Mouse (Mus musculus): ENCODE measurements around the gene 2700081O15Rik. TPM values are rescaled to one million over a fixed set of nuclear protein-coding genes. Genes with fewer than 3 reads are reported as not detected.
"Not testable (repeated sequence)": the region's sequence is repeated elsewhere in the genome, so short reads cannot be mapped to it uniquely, and the experiment has no call there.

The 2700081O15Rik gene
- polyA plus RNA-seq (2016; fragmentation: Nextera tagmentation; extraction: Ambion mirVana), result 5.0 and 6.8 TPM in 2 replicates

DNA sequence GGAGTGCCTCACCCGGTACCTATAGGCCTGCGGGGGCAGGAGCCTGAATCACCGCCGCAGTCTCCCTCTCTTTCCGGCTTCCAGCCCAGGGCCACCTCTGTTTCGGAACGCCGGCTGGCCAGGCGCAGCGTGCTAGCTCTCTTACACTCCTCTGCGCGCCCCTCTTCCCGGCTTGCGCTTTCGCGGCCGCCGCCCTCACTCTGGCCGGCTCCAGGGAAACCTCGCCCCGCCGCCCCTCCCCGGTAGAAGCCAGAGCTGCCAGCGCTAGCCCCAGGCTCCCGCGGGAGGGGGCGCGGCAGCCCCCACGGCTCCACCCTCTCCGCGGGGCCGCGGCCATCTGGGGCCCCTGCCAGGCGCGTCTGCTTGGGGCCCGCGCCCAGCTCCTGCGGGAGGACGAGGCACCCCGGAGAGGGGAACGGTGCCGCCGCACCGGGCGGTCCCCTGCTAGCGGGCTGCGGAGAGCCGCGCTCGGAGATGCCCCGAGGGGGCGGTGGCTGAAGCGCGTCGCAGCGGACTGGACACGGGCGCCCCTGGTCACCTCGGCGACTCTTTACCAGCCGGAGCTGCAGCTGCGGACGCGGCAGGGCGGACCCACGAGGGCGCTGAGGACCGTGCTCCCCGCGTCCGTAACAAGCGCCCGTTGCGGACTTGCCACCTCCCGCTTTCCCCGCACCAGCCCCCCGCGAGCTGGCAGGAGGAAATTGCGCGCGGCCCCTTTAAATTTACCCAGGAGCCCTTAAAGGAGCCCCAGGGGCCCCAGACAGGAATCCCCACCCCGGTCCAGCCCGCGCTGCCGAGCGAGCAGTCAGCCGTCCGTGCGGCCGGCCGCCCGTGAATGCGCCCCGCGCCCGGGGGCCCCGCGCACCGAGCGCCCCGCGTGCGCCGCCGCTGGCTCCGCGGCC, at the start of gene 2700081O15Rik:
Gene 2700081O15Rik (plus strand): TSS at position 792 of the 902 bp plus-strand sequence.
- Histone ChIP-seq H3K4me3 (peak within 1 kb of the TSS; percentile 93), H3K4me1 (peaks cover 49% of the 10 kb centered on the region), H3K36me3 (peaks cover 29% of the 10 kb centered on the region), H3K9me3 (replicated peaks) (no peaks in the 10 kb centered on the region), H3K27ac (peak within 1 kb of the TSS; percentile 99), H3K27me3 (ENCODE audit: low read depth, poor library complexity, severe bottlenecking) (0 out of 2 replicates have a peak, but pooled peaks cover 6% of the 10 kb centered on the region)
- WGBS, result under 1% methylated on average over 97 of the region's 107 CpGs
- DNase-seq (ENCODE audit: low spot score), result peak; percentile 85

GRCm38 (mm10) chr19:7369469-7369868, 48.0 kb upstream of the 2700081O15Rik start:
- H3K27ac ChIP-seq; DNase-seq (ENCODE audit: low spot score): not testable (repeated sequence)

GRCm38 (mm10) chr19:7374491-7374890, 42.9 kb upstream of the 2700081O15Rik start:
- no peaks in the 10 kb centered on the region for H3K9me3 ChIP-seq (replicated peaks)
- H3K4me3 ChIP-seq, result no peak overlapping the region
- 98% methylated on average over 8 of the region's 8 CpGs for WGBS
- H3K27me3 ChIP-seq (ENCODE audit: low read depth, poor library complexity, severe bottlenecking), result no peaks in the 10 kb centered on the region
- DNase-seq (ENCODE audit: low spot score), result no peak
- H3K4me1 ChIP-seq, result 0 out of 2 replicates have a peak, but pooled peaks cover 2% of the 10 kb centered on the region
- peaks cover 96% of the 10 kb centered on the region for H3K36me3 ChIP-seq
- H3K27ac ChIP-seq, result no peak overlapping the region

More at GRCm38 (mm10) chr19:7369469-7369868, 48.0 kb upstream of the 2700081O15Rik start:
- not testable (repeated sequence) for H3K4me1 ChIP-seq; H3K9me3 ChIP-seq (replicated peaks); H3K4me3 ChIP-seq; H3K27me3 ChIP-seq (ENCODE audit: low read depth, poor library complexity, severe bottlenecking)
- 90% methylated on average over 4 of the region's 4 CpGs for WGBS
- peaks cover 97% of the 10 kb centered on the region for H3K36me3 ChIP-seq

- H3K27me3 ChIP-seq (ENCODE audit: low read depth, poor library complexity, severe bottlenecking), result no peaks in the 10 kb centered on the region
- no peaks in the 10 kb centered on the region for H3K9me3 ChIP-seq (replicated peaks)
- H3K4me3 ChIP-seq, result no peak overlapping the region
- peaks cover 73% of the 10 kb centered on the region for H3K36me3 ChIP-seq
- WGBS, result 85% methylated on average over 2 of the region's 2 CpGs
- H3K4me1 ChIP-seq, result peaks cover 20% of the 10 kb centered on the region
- DNase-seq (ENCODE audit: low spot score), result no peak
- no peak overlapping the region for H3K27ac ChIP-seq
Observed at GRCm38 (mm10) chr19:7377639-7378038, 39.8 kb upstream of the 2700081O15Rik start.

GRCm38 (mm10) chr19:7381906-7382247, 35.5 kb upstream of the 2700081O15Rik start:
- DNase-seq (ENCODE audit: low spot score), result no peak
- Histone ChIP-seq H3K36me3 (peaks cover 35% of the 10 kb centered on the region), H3K27me3 (ENCODE audit: low read depth, poor library complexity, severe bottlenecking) (no peaks in the 10 kb centered on the region), H3K27ac (peak overlapping the region; percentile 98), H3K4me3 (peak overlapping the region; percentile 71), H3K9me3 (replicated peaks) (no peaks in the 10 kb centered on the region), H3K4me1 (peaks cover 28% of the 10 kb centered on the region)
- WGBS, result 5% methylated on average over 8 of the region's 8 CpGs

DNA sequence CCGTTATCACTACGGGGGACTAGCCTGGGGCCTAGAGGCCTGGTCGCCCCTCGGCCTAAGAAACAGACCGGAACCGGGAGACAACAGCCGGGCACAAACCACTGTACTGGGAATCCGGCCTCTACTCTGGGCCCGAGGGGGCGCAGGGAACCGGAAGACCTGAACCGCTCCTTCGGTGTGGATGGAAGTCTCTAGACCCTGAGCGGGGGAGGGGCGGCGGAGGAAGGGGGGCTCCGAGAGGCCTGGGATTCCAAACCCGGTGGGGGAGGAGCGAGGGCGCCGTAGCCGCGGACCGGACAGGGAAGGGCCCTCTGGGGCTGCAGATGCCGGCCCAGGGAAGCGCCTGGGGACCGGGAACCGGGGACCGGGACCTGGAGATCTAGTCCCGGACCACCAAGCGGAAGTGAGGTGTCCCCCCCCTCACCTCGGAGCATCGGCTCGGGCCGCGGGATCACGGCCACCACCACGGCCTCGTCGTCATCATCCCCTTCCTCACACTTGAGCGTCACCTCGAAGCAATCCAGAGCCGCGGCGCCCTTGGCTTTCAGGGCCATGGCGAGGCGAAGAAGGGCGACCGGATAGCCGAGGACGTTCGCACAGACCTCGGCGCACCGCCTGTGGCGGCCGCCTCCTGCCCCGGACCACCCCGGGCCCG, 35.0 kb upstream of the 2700081O15Rik start:
- Histone ChIP-seq H3K27ac (peak overlapping the region; percentile 98), H3K4me3 (peak overlapping the region; percentile 71), H3K9me3 (replicated peaks) (no peaks in the 10 kb centered on the region), H3K36me3 (peaks cover 34% of the 10 kb centered on the region), H3K4me1 (peaks cover 28% of the 10 kb centered on the region), H3K27me3 (ENCODE audit: low read depth, poor library complexity, severe bottlenecking) (no peaks in the 10 kb centered on the region)
- under 1% methylated on average over 58 of the region's 60 CpGs for whole genome bisulfite sequencing
- DNase-seq (ENCODE audit: low spot score), result peak; percentile 84

DNA sequence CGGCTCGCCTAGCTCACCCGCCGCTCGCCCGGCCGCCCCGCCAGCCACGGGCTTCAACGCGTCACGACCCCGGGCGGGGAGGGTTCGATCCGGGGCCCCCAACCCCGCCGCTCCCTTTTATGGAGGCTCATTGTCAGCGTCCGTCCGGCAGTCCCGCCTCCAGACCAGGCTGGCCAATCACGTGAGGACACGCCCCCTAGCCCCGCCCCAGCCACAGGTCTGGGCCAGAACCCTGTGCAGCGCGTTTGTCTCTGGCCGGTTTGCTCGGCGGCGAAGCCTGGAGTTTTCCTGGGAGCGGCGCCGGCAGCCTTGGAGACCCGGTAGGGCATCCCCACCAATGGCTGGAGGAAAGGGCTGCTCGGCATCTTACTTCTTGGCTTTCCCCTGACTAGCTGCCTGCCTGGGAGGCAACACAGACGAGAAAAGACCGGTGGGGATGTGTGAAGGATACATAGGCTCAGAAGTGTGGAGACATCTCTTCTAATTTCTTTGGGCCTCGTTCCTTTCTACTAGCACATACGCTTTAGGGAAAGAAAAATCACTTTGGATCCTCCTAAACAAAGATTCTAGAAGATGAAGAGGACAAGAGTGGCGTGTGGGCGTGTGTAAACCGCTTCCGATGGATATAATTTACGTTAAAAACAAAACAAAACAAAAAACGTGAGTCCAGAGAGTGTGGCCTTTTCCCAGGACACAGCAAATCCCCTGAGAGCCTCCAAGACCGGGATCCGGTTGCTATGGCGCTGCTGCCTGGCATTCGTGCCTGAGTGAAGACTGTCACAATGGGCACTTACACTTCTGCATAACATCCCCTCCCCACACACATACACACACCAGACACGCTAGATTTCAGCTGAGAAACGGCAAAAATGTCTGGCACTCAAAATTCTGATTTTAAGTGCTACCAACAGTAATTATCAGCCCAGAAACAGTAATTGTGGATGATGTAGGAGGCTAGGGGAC, 34.2 kb upstream of the 2700081O15Rik start, which contains the start of gene Spindoc:
Gene Spindoc (minus strand): TSS at position 92 of the 963 bp plus-strand sequence.
- peaks cover 28% of the 10 kb centered on the region for H3K4me1 ChIP-seq
- H3K27ac ChIP-seq, result peak within 1 kb of the TSS; percentile 98
- no peaks in the 10 kb centered on the region for H3K9me3 ChIP-seq (replicated peaks)
- H3K27me3 ChIP-seq (ENCODE audit: low read depth, poor library complexity, severe bottlenecking), result no peaks in the 10 kb centered on the region
- peak within 1 kb of the TSS; percentile 71 for H3K4me3 ChIP-seq
- H3K36me3 ChIP-seq, result peaks cover 26% of the 10 kb centered on the region
- peak; percentile 99 for DNase-seq (ENCODE audit: low spot score)
- 4% methylated on average over 51 of the region's 52 CpGs for WGBS

- 84% methylated on average over 2 of the region's 2 CpGs for WGBS
- Histone ChIP-seq H3K4me1 (peaks cover 21% of the 10 kb centered on the region), H3K27ac (no peak overlapping the region), H3K9me3 (replicated peaks) (no peaks in the 10 kb centered on the region), H3K27me3 (ENCODE audit: low read depth, poor library complexity, severe bottlenecking) (no peaks in the 10 kb centered on the region), H3K36me3 (peaks cover 4% of the 10 kb centered on the region; the same call in 1 of the 2 replicates), H3K4me3 (no peak overlapping the region)
- no peak for DNase-seq (ENCODE audit: low spot score)
Observed at GRCm38 (mm10) chr19:7386042-7386441, 31.4 kb upstream of the 2700081O15Rik start.

DNA sequence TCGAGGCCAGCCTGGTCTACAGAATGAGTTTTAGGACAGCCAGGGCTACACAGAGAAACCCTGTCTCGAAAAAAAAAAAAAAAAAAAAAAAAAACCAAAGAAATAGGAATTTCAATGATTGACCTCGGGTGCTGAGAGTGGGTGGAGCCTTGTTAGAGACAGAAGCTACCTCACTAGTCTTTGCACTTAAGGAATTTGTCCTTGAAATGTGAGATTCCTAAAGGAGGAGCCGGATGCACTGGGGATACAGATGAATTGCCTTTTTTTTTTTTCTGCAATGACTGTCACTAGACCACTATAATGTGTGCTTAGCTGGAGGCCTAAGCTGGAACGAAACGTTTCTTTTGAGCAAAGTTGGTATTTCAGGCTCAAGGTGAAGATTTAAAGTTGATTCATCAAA, 28.9 kb upstream of the 2700081O15Rik start:
- no peaks in the 10 kb centered on the region for H3K27me3 ChIP-seq (ENCODE audit: low read depth, poor library complexity, severe bottlenecking)
- 83% methylated on average over 6 of the region's 6 CpGs for WGBS
- no peak for DNase-seq (ENCODE audit: low spot score)
- H3K27ac ChIP-seq, result no peak overlapping the region
- H3K36me3 ChIP-seq, result peaks cover 4% of the 10 kb centered on the region; the same call in 1 of the 2 replicates
- H3K4me3 ChIP-seq, result no peak overlapping the region
- no peaks in the 10 kb centered on the region for H3K9me3 ChIP-seq (replicated peaks)
- peaks cover 5% of the 10 kb centered on the region for H3K4me1 ChIP-seq

DNA sequence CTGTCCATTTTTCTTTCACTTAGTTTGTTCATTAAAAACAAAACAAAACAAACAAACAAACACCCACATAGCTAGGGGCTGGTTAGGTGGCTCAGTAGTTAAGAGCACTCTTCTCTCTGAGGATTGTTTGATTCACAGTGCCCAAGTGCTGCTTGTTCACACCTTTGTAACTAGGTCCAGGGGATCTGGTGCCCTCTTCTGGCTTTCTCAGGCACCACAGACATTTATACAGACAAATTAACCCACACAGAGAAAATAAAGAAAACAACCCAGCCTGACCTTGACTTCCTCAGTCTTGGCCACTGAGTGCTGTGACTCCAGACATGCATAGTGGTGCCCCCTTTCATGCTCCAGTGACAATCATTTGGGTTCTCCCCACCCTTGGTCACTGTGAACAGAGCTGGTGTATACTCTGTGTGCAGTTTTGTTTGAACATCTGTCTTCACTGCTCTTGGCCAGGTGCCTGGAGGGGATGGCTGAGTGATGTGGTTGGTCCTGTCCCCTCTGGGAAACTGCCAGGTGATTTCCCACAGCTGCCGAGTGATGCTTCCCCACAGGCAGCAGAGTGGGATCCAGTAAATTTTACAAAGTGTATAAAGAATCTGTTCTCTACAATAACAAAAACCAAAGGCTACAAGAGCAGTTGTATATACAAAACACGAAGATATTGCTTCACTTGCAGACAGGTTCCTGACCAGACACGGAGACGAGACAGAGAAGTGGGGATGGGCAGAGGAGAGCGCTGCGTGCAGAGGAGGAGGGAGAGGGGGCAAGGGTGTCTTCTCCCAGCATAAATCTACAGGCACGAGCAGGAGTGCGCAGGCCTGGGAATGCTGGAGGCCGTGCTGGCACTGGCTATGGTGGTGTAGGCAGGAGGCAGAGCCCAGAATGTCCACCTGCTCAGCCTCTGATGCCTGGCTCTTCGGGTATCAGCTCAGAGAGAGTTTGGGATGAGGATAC, 20.3 kb upstream of the 2700081O15Rik start:
- 79% methylated on average over 10 of the region's 10 CpGs for WGBS
- not testable (repeated sequence) for H3K4me1 ChIP-seq; H3K36me3 ChIP-seq; H3K9me3 ChIP-seq (replicated peaks); H3K4me3 ChIP-seq; DNase-seq (ENCODE audit: low spot score); H3K27ac ChIP-seq
- H3K27me3 ChIP-seq (ENCODE audit: low read depth, poor library complexity, severe bottlenecking), result peaks cover 20% of the 10 kb centered on the region

DNA sequence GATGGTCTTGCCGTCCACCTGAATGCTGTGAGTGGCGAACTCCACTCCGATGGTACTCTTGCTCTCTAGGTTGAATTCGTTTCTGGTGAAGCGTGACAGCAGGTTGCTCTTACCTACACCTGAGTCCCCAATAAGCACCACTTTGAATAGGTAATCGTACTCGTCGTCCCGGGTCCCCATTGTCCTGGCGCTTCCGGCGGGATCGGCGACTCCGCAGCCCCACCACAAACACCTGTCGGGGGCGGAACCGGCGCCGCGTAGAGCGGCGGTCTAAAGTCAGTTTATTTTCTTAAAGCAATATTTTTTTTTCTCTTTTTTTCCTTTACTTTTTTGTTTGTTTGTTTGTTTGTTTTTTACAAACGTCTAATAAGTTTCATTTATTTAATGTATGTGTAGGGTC, 18.5 kb upstream of the 2700081O15Rik start:
- H3K9me3 ChIP-seq (replicated peaks); H3K27ac ChIP-seq; H3K4me3 ChIP-seq; DNase-seq (ENCODE audit: low spot score); H3K36me3 ChIP-seq; H3K4me1 ChIP-seq: not testable (repeated sequence)
- H3K27me3 ChIP-seq (ENCODE audit: low read depth, poor library complexity, severe bottlenecking), result peaks cover 20% of the 10 kb centered on the region
- 36% methylated on average over 24 of the region's 24 CpGs for WGBS

All from limb, embryonic 10.5 days (tissue).